Mouse (Mus musculus) MEL (cell line): ENCODE data around the gene Wdr62.

ENCODE experiments used
- CTCF ChIP-seq, 3 experiments: IDR thresholded peaks in 2 of 3; conservative IDR thresholded peaks in 1 of 3; 2 replicates each; pipeline ENCODE4 v1.5.1; 2011 to 2012; ENCODE audit warnings: low read length in 3 of 3, low read depth in 2 of 3, mild to moderate bottlenecking in 2 of 3, improper control_type of control experiment in 1 of 3, inconsistent platforms in 1 of 3, mixed read lengths in 1 of 3, moderate library complexity in 1 of 3; ENCODE audit not compliant: control insufficient read depth in 1 of 3, insufficient read depth in 1 of 3, poor library complexity in 1 of 3, severe bottlenecking in 1 of 3
- EP300 ChIP-seq, 2 experiments: IDR thresholded peaks; 2 replicates each; pipeline ENCODE4 v1.6.1; 2011; ENCODE audit warnings: improper control_type of control experiment in 2 of 2, low read length in 2 of 2, low read depth in 1 of 2, mild to moderate bottlenecking in 1 of 2
- KAT2A ChIP-seq: conservative IDR thresholded peaks from 2 replicates; pipeline ENCODE4 v1.6.1; 2012; ENCODE audit warnings: low read depth, low read length, improper control_type of control experiment, inconsistent platforms
- MAFK ChIP-seq: IDR thresholded peaks from 2 replicates; pipeline ENCODE4 v1.6.1; 2011; ENCODE audit warnings: low read depth, mild to moderate bottlenecking, low read length, improper control_type of control experiment, borderline replicate concordance
- POLR2A ChIP-seq, 2 experiments: IDR thresholded peaks; 2 replicates each; pipeline ENCODE4 v1.6.1; 2011 to 2012; ENCODE audit warnings: low read length in 2 of 2, mild to moderate bottlenecking in 2 of 2, control low read depth in 1 of 2, improper control_type of control experiment in 1 of 2, low read depth in 1 of 2, moderate library complexity in 1 of 2; ENCODE audit not compliant: control insufficient read depth in 1 of 2, insufficient read depth in 1 of 2, poor library complexity in 1 of 2
- POLR2AphosphoS2 ChIP-seq: IDR thresholded peaks from 2 replicates; pipeline ENCODE4 v1.6.1; 2011; ENCODE audit warnings: low read length, improper control_type of control experiment
- TCF12 ChIP-seq: IDR thresholded peaks from 2 replicates; pipeline ENCODE4 v1.6.1; 2014; ENCODE audit warnings: low read depth, mild to moderate bottlenecking, inconsistent platforms, low read length, improper control_type of control experiment, moderate library complexity

DNA sequence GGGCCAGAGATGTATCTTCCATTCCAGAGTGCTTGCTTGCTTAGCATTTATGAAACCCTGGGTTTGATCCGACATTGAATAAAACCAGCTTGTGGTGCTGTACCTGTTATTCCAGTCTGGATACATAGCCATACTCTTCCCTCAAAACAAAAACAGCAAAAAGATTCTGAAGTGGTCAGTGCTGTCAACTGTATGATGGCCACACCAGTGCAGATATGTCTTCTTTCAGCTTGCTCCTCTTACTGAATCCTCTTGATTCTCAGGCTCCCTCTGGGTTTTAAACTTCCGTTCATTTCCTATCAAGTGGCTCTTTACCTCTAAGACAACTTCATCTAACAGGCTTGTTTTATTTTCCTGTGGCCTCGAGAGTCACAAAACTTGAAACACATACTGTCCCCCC lies 43.6 kb upstream of the Wdr62 start, which contains the start of gene Sdhaf1:
- TF ChIP-seq EP300 (IDR thresholded peaks at IDR 0.05; ENCODE audit: low read depth in 1 of 2, low read length in 2 of 2) (no peak), CTCF (IDR thresholded peaks at IDR 0.05 in 2 of 3, conservative IDR thresholded peaks at IDR 0.05 in 1 of 3; ENCODE audit: control insufficient read depth in 1 of 3, insufficient read depth in 1 of 3, low read depth in 2 of 3, low read length in 3 of 3, poor library complexity in 1 of 3, severe bottlenecking in 1 of 3) (no peak), KAT2A (no peak), POLR2A (IDR thresholded peaks at IDR 0.05; ENCODE audit: control insufficient read depth in 1 of 2, insufficient read depth in 1 of 2, low read depth in 1 of 2, low read length in 2 of 2, poor library complexity in 1 of 2) (no peak), MAFK (no peak), POLR2AphosphoS2 (no peak), TCF12 (no peak)
